Mouse (Mus musculus) heart, adult 2 months (tissue): ENCODE results near the gene Ogdh. TPM values are rescaled to one million over a fixed set of nuclear protein-coding genes. Genes with fewer than 3 reads are reported as not detected.

ENCODE experiments used
- DNase-seq, 2 experiments: peaks; one replicate each; pipeline ENCODE4 v3.0.0; 2021
- H3K27ac ChIP-seq: fragments of 200-600 bp; 2 replicates; pipeline ENCODE4 v1.8.1; 2022
- H3K27me3 ChIP-seq: fragments of 200-500 bp; 2 replicates; pipeline ENCODE4 v1.6.1; 2012; ENCODE audit warnings: mild to moderate bottlenecking, low read length, inconsistent platforms, mixed read lengths; ENCODE audit not compliant: control insufficient read depth, insufficient read depth
- H3K36me3 ChIP-seq: fragments of 200-500 bp; 2 replicates; pipeline ENCODE4 v1.6.1; 2012; ENCODE audit warnings: low read length, inconsistent platforms; ENCODE audit not compliant: control insufficient read depth, insufficient read depth
- H3K4me1 ChIP-seq: fragments of 200-500 bp; 2 replicates; pipeline ENCODE4 v1.6.1; 2011; ENCODE audit warnings: low read length; ENCODE audit not compliant: control insufficient read depth, insufficient read depth
- H3K4me3 ChIP-seq: fragments of 200-600 bp; 2 replicates; pipeline ENCODE4 v1.8.1; 2022
- H3K79me2 ChIP-seq: fragments of 200-500 bp; replicated peaks from 2 replicates; pipeline ENCODE4 v1.6.1; 2012; ENCODE audit warnings: mild to moderate bottlenecking, inconsistent platforms, low read length, moderate library complexity, mixed read lengths; ENCODE audit not compliant: control insufficient read depth, insufficient read depth
- H3K9ac ChIP-seq: fragments of 200-500 bp; 2 replicates; pipeline ENCODE4 v1.6.1; 2012; ENCODE audit warnings: low read depth, mild to moderate bottlenecking, control low read depth, inconsistent platforms, low read length, mixed read lengths
- CTCF ChIP-seq: fragments of 200-600 bp; IDR thresholded peaks from 2 replicates; pipeline ENCODE4 v1.8.1; 2022; ENCODE audit warnings: antibody characterized with exemption, mild to moderate bottlenecking, moderate library complexity
- EP300 ChIP-seq: fragments of 200-500 bp; IDR thresholded peaks from 2 replicates; pipeline ENCODE4 v1.6.1; 2011; ENCODE audit warnings: low read depth, low read length, control low read depth; ENCODE audit not compliant: insufficient read depth
- POLR2A ChIP-seq: fragments of 200-500 bp; IDR thresholded peaks from 2 replicates; pipeline ENCODE4 v1.6.1; 2011; ENCODE audit warnings: mild to moderate bottlenecking, low read depth, low read length, control low read depth; ENCODE audit not compliant: insufficient read depth
- WGBS: fragments of 180-500 bp; shearing (Covaris S2); methylation state at CpG from one replicate; pipeline ENCODE4 v1.1.7; 2018; 5-methylcytosine and 5-hydroxymethylcytosine counted together
- intact Hi-C: fragments of 180-260 bp; cut with DNase I; formaldehyde crosslinking; loops from one replicate; pipeline ENCODE4 v1.15.1; 2025
- polyA plus RNA-seq: library from polyadenylated mRNA; depleted of rRNA; stranded (reverse); fragments of >200 nt; gene quantifications from 2 replicates; pipeline ENCODE4 v1.2.3, GENCODE M21; 2012
- total RNA-seq, 2 experiments: library from RNA; stranded (reverse); gene quantifications; 2 replicates each; pipeline ENCODE4 v1.2.3; 2021

The Ogdh gene
- total and polyA plus RNA-seq, 3 experiments: 1,204 to 1,957 (median 1,611) TPM

GRCm38 (mm10) chr11:6259413-6259812 is 32.0 kb upstream of the Ogdh start:
- Histone ChIP-seq H3K4me1 (no peaks in the 10 kb centered on the region), H3K27me3 (no peaks in the 10 kb centered on the region), H3K9ac (no peak overlapping the region), H3K79me2 (no peaks in the 10 kb centered on the region), H3K4me3 (no peak overlapping the region), H3K36me3 (no peaks in the 10 kb centered on the region), H3K27ac (no peak overlapping the region)
- no peak for TF ChIP-seq EP300
- no peak for TF ChIP-seq POLR2A
- no peak for TF ChIP-seq CTCF
- 92% methylated on average over 7 of the region's 7 CpGs for WGBS
- DNase-seq: no peak
- intact Hi-C loops: no loop called here

GRCm38 (mm10) chr11:6261434-6262082 is 29.9 kb upstream of the Ogdh start:
- Histone ChIP-seq H3K79me2 (no peaks in the 10 kb centered on the region), H3K27ac (no peak overlapping the region), H3K36me3 (no peaks in the 10 kb centered on the region; the same call in 1 of the 2 replicates), H3K4me1 (peaks cover 2% of the 10 kb centered on the region), H3K27me3 (no peaks in the 10 kb centered on the region), H3K4me3 (no peak overlapping the region), H3K9ac (no peak overlapping the region)
- intact Hi-C loops: loop anchor here (2.0 to 10.0 kb wide), 2 partner anchors 265 to 557 kb away; no protein-coding TSS in a partner anchor
- 74% methylated on average over 10 of the region's 10 CpGs for WGBS
- peak; percentile 23; the same call in 1 of the 2 replicates for TF ChIP-seq EP300
- no peak for TF ChIP-seq POLR2A
- TF ChIP-seq CTCF: no peak; the same call in none of the 2 replicates
- peak; percentile 63 to 76 for DNase-seq

- H3K9ac ChIP-seq: peak overlapping the region; percentile 21; the same call in 1 of the 2 replicates
- peaks cover 5% of the 10 kb centered on the region for H3K4me1 ChIP-seq
- intact Hi-C loops: loop anchor here (10.0 kb wide), 1 partner anchor 562 kb away; no protein-coding TSS in a partner anchor
- H3K4me3 ChIP-seq: peak overlapping the region; percentile 91
- H3K36me3 ChIP-seq: no peaks in the 10 kb centered on the region; the same call in 1 of the 2 replicates
- peak in 1 of 2 experiments; percentile 17 for DNase-seq
- H3K79me2 ChIP-seq: no peaks in the 10 kb centered on the region; the same call in 1 of the 2 replicates
- no peaks in the 10 kb centered on the region for H3K27me3 ChIP-seq
- 59% methylated on average over 9 of the region's 9 CpGs for WGBS
- no peak overlapping the region for H3K27ac ChIP-seq
- TF ChIP-seq POLR2A (no peak), CTCF (no peak), EP300 (no peak)
These were observed 24.8 kb upstream of the Ogdh start for GRCm38 (mm10) chr11:6266621-6267020.

GRCm38 (mm10) chr11:6267320-6268254 is 23.8 kb upstream of the Ogdh start, which contains the start of gene Ddx56:
TSS of gene Ddx56 (minus strand) at chr11:6267772.
- DNase-seq: peak; percentile 90 to 92
- Histone ChIP-seq H3K4me3 (peak within 1 kb of the TSS; percentile 91), H3K9ac (peak within 1 kb of the TSS; percentile 86), H3K4me1 (peaks cover 5% of the 10 kb centered on the region), H3K79me2 (no peaks in the 10 kb centered on the region; the same call in 1 of the 2 replicates), H3K36me3 (no peaks in the 10 kb centered on the region; the same call in 1 of the 2 replicates), H3K27me3 (no peaks in the 10 kb centered on the region), H3K27ac (peak within 1 kb of the TSS; percentile 97)
- TF ChIP-seq CTCF: no peak
- peak; percentile 87 for TF ChIP-seq EP300
- peak; percentile 93 for TF ChIP-seq POLR2A
- 2% methylated on average over 50 of the region's 50 CpGs for whole genome bisulfite sequencing
- intact Hi-C loops: loop anchor here (2.0 to 10.0 kb wide), 2 partner anchors 67 to 563 kb away; partner anchors contain the start of genes A730071L15Rik and Nudcd3

- Histone ChIP-seq H3K4me1 (peaks cover 9% of the 10 kb centered on the region), H3K79me2 (no peaks in the 10 kb centered on the region), H3K4me3 (peak overlapping the region; percentile 75), H3K36me3 (no peaks in the 10 kb centered on the region; the same call in 1 of the 2 replicates), H3K9ac (peak overlapping the region; percentile 74; the same call in 1 of the 2 replicates), H3K27me3 (no peaks in the 10 kb centered on the region), H3K27ac (no peak overlapping the region; the same call in 1 of the 2 replicates)
- intact Hi-C loops: loop anchor here (2.0 kb wide), 1 partner anchor 17 kb away; the partner anchor contains the start of gene Ogdh
- 26% methylated on average over 11 of the region's 11 CpGs for WGBS
- DNase-seq: no peak
- TF ChIP-seq CTCF: no peak
- no peak for TF ChIP-seq POLR2A
- TF ChIP-seq EP300: no peak
These were observed 17.8 kb upstream of the Ogdh start for GRCm38 (mm10) chr11:6273607-6274006.
